Mouse (Mus musculus) brown adipose tissue, adult 24 weeks (tissue): Measurements from ENCODE around the gene Hat1. TPM values are rescaled to one million over a fixed set of nuclear protein-coding genes. Genes with fewer than 3 reads are reported as not detected.

Experiments used
- H3K27ac ChIP-seq: fragments of 200-500 bp; replicated peaks from 2 replicates; pipeline ENCODE4 v1.5.1; 2012; ENCODE audit warnings: low read depth, mild to moderate bottlenecking, low read length
- H3K4me1 ChIP-seq: fragments of 200-500 bp; 2 replicates; pipeline ENCODE4 v1.6.1; 2012; ENCODE audit warnings: low read length, mixed read lengths; ENCODE audit not compliant: control insufficient read depth, insufficient read depth, insufficient read length
- H3K4me3 ChIP-seq: fragments of 200-500 bp; 2 replicates; pipeline ENCODE4 v1.5.1; 2012; ENCODE audit warnings: low read depth, mild to moderate bottlenecking, low read length, moderate library complexity; ENCODE audit not compliant: insufficient read depth
- polyA plus RNA-seq: library from polyadenylated mRNA; stranded (reverse); fragments of >200 nt; gene quantifications from 2 replicates; pipeline ENCODE4 v1.2.4, GENCODE M21; 2012; ENCODE audit not compliant: missing spikeins, insufficient read depth, insufficient read length

The Hat1 gene
- polyA plus RNA-seq, 1 experiment, result 15.5 TPM

DNA sequence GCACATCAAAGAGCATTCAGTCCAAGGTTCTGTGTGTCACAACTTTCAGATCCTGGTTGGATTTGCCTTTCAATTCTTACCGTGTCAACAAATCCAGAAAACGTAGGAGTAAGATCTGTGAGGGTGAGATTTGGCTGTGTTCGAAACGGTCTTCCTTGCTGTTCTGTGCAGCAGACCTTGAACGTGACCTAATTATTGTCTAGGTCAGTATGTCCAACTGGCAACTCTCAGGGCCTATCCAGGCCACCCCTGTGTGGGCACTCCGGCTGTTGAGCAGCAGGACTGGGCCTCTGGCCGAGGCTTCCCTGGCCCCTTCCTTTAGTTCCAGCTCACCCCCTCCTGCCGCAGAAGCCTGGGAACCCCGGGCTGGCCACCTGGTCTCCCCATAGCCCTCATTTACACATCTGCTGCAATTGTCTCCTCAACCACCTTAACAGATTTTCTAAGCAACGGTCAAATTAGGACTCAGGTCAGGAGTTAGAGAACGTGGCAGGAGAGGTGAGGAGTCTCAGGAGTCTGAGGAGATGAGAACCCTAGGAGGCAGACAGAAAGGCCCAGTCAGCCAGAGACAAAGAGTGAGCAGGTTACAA, 78.2 kb downstream of the Hat1 start:
- no peak overlapping the region for H3K27ac ChIP-seq
- no peak overlapping the region for H3K4me3 ChIP-seq
- H3K4me1 ChIP-seq, result no peaks in the 10 kb centered on the region

DNA sequence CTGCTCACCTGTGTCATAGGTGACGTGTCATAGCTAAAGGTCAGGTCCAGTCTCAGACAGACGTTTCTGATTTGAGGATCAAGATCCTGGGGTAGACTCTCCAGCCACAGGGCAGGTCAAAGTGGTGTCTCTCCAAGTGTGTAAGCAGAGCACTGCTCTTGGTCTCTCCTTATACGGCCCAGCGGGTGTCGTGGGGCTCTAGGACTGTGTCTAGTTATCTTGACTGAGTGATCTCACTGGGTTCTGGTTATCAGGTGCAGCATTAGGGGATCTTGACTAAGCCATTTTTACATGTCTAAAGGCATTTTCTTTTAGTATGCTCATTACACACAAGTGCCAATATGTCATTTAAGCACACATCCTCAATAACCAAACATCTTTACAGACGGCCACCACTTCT, 82.3 kb downstream of the Hat1 start:
- no peak overlapping the region for H3K4me3 ChIP-seq
- H3K27ac ChIP-seq, result no peak overlapping the region
- no peaks in the 10 kb centered on the region for H3K4me1 ChIP-seq

DNA sequence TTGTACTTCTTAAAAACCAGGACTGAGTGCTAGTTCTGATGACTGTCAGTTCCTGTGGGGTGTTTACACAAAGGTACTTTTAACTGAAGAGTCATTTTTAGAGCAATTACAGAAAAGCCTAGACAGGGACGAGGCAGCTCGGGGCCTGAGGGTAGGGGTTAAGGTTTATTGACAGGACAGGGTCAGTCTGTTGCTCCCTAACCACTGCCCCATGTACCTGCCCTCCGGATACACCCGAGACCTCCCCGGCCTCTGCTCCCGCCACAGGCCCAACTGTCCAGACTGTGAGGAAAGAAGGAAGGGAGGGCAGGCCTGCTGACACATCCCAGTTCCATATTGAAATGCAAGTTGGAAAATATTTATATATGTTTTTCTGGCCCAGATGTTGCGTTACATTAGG, 85.1 kb downstream of the Hat1 start:
- Histone ChIP-seq H3K27ac (no peak overlapping the region), H3K4me3 (no peak overlapping the region), H3K4me1 (no peaks in the 10 kb centered on the region)

DNA sequence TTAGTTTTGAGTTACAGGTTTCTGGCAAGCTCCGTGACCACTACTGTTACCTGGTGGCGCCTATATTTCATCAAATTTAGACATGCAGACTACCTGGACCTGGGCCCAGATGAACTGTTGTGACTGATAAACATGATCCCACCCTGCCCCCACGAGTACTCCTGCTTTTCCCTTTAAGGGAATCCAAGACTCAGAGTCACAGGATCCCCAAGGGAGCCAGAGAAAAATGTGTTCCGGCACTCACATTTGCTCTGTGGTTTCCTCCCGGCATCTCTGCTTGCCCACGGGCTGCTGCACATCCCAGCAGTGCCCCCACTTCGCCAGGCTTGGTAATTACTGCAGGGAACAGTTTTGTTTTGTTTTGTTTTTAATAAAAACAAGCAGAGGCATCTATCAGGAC, 85.6 kb downstream of the Hat1 start:
- H3K27ac ChIP-seq, result no peak overlapping the region
- no peak overlapping the region for H3K4me3 ChIP-seq
- no peaks in the 10 kb centered on the region for H3K4me1 ChIP-seq

- Histone ChIP-seq H3K27ac (no peak overlapping the region), H3K4me3 (no peak overlapping the region), H3K4me1 (no peaks in the 10 kb centered on the region)
Measured at GRCm38 (mm10) chr2:71475311-71475710, 86.6 kb downstream of the Hat1 start.

GRCm38 (mm10) chr2:71475760-71476159, 87.0 kb downstream of the Hat1 start:
- no peak overlapping the region for H3K4me3 ChIP-seq
- H3K4me1 ChIP-seq, result no peaks in the 10 kb centered on the region
- no peak overlapping the region for H3K27ac ChIP-seq

GRCm38 (mm10) chr2:71477787-71478186, 89.0 kb downstream of the Hat1 start:
- H3K4me1 ChIP-seq, result no peaks in the 10 kb centered on the region
- no peak overlapping the region for H3K4me3 ChIP-seq
- H3K27ac ChIP-seq, result no peak overlapping the region

- no peaks in the 10 kb centered on the region for H3K4me1 ChIP-seq
- no peak overlapping the region for H3K4me3 ChIP-seq
- no peak overlapping the region for H3K27ac ChIP-seq
Measured at GRCm38 (mm10) chr2:71479917-71480316, 91.2 kb downstream of the Hat1 start.

GRCm38 (mm10) chr2:71481825-71482224, 93.1 kb downstream of the Hat1 start:
- no peak overlapping the region for H3K4me3 ChIP-seq
- H3K27ac ChIP-seq, result no peak overlapping the region
- no peaks in the 10 kb centered on the region for H3K4me1 ChIP-seq

- H3K4me1 ChIP-seq, result no peaks in the 10 kb centered on the region
- H3K4me3 ChIP-seq, result no peak overlapping the region
- H3K27ac ChIP-seq, result no peak overlapping the region
Measured at GRCm38 (mm10) chr2:71483046-71483716, 94.4 kb downstream of the Hat1 start.

DNA sequence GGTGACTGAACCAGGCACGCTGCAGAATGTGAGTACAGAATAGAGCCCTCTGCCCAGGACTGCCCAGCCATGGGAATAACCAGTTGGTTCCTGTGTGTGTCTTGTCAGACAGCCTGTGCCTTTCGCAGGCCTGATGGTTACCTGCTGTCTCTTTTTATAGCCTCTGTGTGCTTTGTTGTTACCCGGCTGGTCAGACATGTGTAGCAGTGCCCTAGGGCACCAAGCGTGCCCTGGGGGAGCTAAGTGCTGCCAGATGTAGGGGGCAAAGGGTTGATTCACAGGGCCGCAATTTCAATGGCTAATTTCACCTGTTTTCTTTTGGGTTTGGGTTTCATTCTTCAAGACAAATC, 94.9 kb downstream of the Hat1 start:
- Histone ChIP-seq H3K4me3 (no peak overlapping the region), H3K4me1 (no peaks in the 10 kb centered on the region), H3K27ac (no peak overlapping the region)

Other genes starting within 250 kb of the Hat1 start
- 43.3 and 47.7 TPM in 2 replicates for gene Dync1i2, start 177.3 kb upstream of the Hat1 start, polyA plus RNA-seq
- 4.6 and 5.6 TPM in 2 replicates for gene Slc25a12, start 21.2 kb upstream of the Hat1 start, polyA plus RNA-seq
- 44.0 and 54.3 TPM in 2 replicates for gene Metap1d, start 64.3 kb downstream of the Hat1 start, polyA plus RNA-seq
- gene Dlx1, start 139.2 kb downstream of the Hat1 start, polyA plus RNA-seq, result not detected in 2 replicates
- gene Dlx2, start 157.8 kb downstream of the Hat1 start, polyA plus RNA-seq, result not detected in 2 replicates